Mouse (Mus musculus) layer of hippocampus, adult 11-12 months (tissue): ENCODE data around the gene Mrpl16.
A peak's percentile ranks its signal among the peaks of the same experiment; 100 is the strongest.

Experiments used
- DNase-seq: peaks from one replicate; pipeline ENCODE4 v3.0.0; 2022; ENCODE audit warnings: low spot score

The Mrpl16 gene

GRCm38 (mm10) chr19:11770205-11770892 is at the start of gene Mrpl16:
TSS of gene Mrpl16 (plus strand) at chr19:11770391.
- DNase-seq: peak; percentile 92

DNA sequence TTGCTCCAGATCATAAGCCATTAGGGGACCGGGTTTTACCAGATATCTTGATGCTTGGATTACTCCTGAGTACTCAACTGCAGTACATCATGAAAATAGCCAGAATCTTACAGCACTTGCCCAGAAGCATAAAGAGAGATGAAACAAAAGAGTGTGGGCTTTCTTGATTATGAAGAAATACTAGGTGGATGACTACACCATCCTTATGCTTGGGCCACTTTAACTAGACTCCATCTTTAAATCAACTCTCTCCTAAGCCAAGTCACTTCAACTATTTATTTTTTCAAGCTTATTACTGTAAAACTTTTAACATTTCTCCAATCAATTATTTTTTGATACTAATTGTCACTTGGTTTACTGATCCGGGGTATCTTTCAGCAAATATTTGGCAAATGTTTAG is 46.3 kb upstream of the Mrpl16 start:
- no peak for DNase-seq

DNA sequence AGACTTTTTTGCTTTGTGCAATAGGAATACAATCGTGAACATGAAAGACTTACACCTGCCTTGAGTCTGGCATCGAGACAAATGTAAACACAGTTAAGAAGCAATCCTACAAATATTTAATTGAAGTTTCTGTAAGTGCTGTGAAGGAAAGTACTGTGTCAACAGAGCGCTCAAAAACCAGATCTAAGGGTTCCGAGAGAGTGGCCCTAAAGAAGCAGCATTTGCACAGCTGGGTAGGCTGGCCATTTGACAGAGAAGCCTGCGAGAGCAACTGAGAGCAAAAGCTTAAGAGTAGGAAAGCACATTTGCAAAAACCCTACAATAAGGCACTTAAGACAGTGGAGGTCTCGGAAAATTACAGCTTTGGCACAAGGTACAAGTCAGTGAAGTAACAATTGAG is 45.9 kb upstream of the Mrpl16 start:
- DNase-seq: no peak

DNA sequence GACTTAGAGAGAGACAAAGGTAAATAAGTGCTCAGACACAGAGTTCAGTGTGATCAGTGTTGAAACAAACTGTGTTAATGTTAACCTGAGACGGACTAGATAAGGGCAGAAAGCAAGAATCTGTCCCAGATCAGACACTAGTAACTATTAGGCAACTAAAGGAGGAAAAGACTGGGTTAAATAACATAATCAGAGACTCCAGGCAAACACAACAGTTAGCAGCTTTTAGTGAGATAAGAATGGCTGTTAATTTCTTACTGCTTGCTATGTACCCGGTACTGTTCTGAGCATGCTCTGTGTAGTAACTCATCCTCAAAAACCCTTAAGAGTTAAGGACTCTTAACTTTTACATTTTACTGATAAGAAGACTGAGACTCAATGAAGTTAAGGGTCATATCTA is 44.3 kb upstream of the Mrpl16 start:
- DNase-seq: no peak

GRCm38 (mm10) chr19:11727304-11727703 is 42.9 kb upstream of the Mrpl16 start:
- no peak for DNase-seq

- DNase-seq: no peak
Observed at GRCm38 (mm10) chr19:11730278-11730677, 39.9 kb upstream of the Mrpl16 start.

DNA sequence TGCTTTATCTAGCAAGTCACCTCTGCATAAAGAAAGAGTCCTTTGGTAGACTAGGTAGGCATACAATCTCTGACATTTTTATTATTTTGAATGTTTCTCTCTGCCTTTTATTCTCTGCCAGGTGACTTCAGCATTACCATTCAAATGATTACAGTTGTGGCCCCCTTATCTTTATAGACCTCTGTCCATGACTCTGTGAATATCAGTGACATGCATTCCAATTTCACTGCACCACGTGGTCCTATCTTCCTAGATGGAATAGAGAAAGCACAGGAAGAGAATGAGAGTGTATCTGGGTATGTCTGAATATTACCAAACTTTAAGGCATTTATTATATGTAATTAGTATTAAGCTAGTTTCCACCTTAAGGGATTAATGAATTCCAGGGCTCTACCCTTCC is 33.7 kb upstream of the Mrpl16 start:
- no peak for DNase-seq

- DNase-seq: no peak
Observed at GRCm38 (mm10) chr19:11745680-11746079, 24.5 kb upstream of the Mrpl16 start.

DNA sequence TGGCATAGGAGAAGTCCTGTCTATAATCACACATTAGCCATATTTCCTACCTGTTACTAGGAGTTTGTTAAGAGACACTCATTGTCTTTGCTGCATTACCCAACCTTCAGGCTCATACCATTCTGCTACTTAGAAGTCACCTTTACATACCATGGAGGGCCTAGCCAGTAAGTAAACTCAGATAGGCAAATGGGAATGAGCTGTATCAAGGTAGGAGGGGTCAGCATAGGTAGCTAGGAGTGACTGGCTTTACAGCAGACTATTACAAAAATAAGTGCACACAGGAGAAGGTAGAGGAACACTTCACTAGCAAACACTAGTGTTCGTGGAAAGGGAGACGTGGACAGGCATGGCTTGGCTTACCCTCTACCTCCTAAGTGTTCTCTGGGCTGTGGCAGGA is 22.9 kb upstream of the Mrpl16 start, which contains the start of gene Gif:
Gene Gif (plus strand): TSS at position 257 of the 400 bp plus-strand sequence.
- DNase-seq: no peak

- no peak for DNase-seq
Observed at GRCm38 (mm10) chr19:11765059-11765458, 5.1 kb upstream of the Mrpl16 start.

DNA sequence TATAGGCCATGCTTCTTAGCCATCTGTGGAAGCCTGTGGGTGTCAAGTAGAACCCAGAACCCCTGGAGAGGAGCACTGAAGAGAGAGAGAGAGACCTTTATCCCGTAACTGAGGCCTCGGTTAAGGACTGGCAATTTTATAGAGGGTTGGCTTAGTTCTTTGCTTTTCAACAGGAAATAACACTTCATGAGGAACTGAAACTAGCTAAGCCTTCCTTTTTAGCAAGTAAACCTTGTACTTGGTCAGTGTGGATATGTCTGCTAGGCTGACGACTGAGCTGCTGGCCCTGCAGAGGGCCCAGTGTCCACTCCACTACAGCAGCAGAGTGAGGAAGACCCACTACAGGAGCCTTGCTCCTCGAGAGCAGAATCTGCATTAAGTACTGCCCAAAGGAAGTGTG is 3.8 kb upstream of the Mrpl16 start:
- DNase-seq: no peak

GRCm38 (mm10) chr19:11768163-11768562 is 2.0 kb upstream of the Mrpl16 start:
- no peak for DNase-seq

DNA sequence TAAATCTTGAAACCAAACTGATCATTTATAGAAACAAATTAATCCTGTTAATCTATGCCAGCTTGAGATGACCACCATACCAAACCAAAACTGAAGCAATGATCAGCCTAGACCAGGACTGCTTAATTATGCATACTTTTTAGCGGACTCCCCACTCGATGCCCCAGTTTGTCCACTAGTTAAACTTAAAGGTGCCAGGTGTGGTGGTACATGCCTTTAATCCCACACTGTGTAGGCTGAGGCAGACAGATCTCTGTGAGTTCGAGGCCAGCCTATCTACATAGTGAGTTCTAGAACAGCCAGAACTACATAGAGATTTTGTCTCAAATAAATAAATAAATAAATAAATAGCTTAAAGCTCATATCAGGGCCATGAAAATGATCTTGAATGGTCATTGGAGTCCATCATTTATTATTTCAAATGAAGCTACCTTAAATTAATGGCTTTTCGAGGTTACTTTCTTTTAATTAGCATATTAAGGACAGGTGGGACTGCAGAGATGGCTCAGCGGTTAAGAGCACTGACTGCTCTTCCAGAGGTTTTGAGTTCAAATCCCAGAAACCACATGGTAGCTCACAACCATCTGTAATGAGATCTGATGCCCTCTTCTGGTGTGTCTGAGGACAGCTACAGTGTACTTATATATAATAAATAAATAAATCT is 802 bp upstream of the Mrpl16 start:
- no peak for DNase-seq

DNA sequence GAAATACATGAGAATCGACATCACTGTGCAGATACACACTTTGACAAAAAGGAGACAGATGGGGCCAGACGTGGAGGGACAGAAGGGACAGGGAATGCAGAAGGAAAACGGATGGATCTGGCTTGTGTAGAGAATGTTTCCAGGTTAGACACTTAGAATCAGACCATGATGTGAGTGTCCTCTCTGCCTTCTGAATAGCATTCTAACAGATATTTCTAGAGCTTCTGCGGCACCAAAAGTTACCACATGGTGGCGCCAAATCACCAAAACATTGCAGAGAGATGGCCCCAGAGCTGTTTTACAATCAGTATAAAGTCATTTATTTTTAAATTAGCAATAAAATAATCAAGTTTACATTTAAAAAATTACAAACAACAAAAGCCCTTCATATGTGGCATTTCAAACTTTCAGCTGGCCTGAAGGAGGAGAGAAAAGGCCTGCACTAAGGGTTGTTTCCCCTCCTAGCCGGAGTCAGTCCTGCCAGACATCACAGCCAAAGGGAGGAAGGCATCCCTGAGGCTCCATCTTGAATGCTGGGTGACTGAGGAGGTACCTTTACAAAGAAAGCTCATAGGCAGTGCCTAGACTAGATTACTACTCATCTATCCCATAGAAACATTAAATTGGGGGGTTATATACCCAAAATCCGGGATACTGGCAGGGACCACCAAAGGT is 7.1 kb downstream of the Mrpl16 start:
- DNase-seq: peak; percentile 75

GRCm38 (mm10) chr19:11785409-11786154 is 15.4 kb downstream of the Mrpl16 start:
- no peak for DNase-seq

GRCm38 (mm10) chr19:11787826-11788225 is 17.6 kb downstream of the Mrpl16 start:
- DNase-seq: no peak

DNA sequence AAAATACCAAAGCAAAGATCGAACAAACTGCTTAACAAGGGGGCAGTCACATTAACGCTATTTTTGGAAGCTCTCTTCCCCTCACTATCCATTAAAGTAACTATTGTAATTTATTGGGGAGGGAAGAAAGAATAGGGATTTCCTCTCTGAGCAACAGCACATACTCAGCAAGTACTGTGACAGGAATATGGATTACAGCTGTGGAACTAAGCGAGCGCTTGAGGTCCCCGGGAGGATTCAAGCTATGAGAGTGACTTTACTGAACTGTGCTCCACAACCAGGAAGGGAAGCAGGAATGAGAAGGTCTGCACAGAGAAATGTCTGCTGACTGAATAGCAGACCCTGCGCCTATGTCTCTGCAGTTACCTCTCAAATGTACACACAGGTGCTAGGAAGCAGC is 18.7 kb downstream of the Mrpl16 start:
- no peak for DNase-seq

- DNase-seq: no peak
Observed at GRCm38 (mm10) chr19:11791825-11792224, 21.6 kb downstream of the Mrpl16 start.

DNA sequence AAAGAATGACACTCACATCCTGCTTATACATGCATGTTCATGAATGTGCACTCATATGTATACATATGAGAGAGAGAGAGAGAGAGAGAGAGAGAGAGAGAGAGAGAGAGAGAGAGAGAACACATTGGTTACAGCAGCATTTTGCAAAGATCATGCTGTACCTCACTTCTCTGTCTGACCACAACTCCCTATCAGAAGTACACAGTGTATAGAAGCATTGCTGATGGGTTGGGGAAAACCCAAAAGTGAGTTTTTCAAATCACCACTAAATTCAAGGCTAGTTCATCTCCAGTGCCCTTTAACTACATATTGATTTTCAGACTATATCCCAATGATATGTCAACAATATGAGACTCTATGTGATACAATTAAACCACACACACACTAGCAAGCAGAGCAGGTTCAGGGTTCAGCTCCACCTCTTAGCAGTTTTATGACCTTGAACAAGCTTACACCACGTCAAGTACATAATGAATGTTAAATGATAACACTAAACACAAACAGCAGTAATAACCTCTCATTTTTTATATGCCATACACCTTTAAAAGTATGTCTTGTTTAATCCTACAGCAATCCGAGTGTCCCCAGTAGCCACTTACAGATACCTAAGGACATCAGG is 23.7 kb downstream of the Mrpl16 start:
- DNase-seq: no peak

- no peak for DNase-seq
Observed at GRCm38 (mm10) chr19:11794447-11794846, 24.3 kb downstream of the Mrpl16 start.

DNA sequence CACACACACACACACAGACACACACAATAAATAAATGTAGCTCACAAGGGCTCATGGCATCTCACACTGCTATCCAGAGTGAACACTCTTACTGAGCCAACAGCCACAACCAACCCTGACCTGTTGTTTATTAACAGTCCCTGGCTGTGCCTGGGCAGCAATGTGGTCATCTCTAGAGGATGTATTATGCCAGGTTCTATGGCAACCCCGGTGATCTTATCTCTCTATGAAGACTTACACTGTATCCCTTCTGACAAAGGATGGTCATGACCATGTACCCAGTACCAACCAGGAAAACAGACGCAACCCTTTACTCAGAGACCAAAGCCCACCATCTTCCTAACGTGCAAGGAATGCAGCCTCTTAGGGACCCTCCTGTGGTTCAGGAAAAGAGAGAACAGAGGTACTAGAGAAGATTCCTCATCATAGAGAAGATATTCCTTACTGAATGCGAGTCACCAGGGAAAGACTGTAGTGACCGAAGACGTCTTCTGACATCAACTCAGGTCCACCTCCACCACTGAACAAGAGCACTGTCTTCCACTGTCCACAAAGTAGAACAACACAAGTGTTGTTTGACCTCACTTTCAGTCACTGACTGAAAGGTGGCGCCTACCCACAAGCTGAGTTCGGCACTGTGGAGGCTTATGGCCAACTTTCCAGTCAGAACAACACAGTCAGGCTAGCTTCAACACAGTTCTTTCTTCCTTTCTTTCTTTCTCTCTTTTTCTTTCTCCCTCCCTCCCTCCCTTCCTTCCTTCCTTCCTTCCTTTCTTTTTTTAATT is 30.5 kb downstream of the Mrpl16 start:
- DNase-seq: no peak
